Mouse (Mus musculus) left cerebral cortex, postnatal 4 days (tissue): Measurements from ENCODE around the gene Muc13. TPM values are rescaled to one million over a fixed set of nuclear protein-coding genes. Genes with fewer than 3 reads are reported as not detected.

Experiments
- DNase-seq: peaks from one replicate; pipeline ENCODE4 v3.0.0-alpha.2; 2022
- intact Hi-C: fragments of 180-260 bp; cut with DNase I; formaldehyde crosslinking; loops from one replicate; pipeline ENCODE4 v1.15.1; 2025
- total RNA-seq, 2 experiments: library from RNA; stranded (reverse); gene quantifications; 2 replicates each; pipeline ENCODE4 v1.2.3; 2021

Gene Muc13
- total RNA-seq, 2 experiments from 2014 or later = not detected

- intact Hi-C loops = no loop called here
- no peak for DNase-seq
These were observed 64.9 kb downstream of the Muc13 start for GRCm38 (mm10) chr16:33858766-33859165.

GRCm38 (mm10) chr16:33859380-33859779 is 65.5 kb downstream of the Muc13 start:
- intact Hi-C loops = no loop called here
- DNase-seq = no peak

GRCm38 (mm10) chr16:33859988-33860700 is 66.3 kb downstream of the Muc13 start:
- peak; percentile 96 for DNase-seq
- intact Hi-C loops = no loop called here

GRCm38 (mm10) chr16:33862406-33862805 is 68.6 kb downstream of the Muc13 start:
- intact Hi-C loops = no loop called here

GRCm38 (mm10) chr16:33863208-33863751 is 69.4 kb downstream of the Muc13 start:
- DNase-seq = no peak
- intact Hi-C loops = no loop called here

More at GRCm38 (mm10) chr16:33862406-33862805, 68.6 kb downstream of the Muc13 start:
- no peak for DNase-seq

Other genes starting within 250 kb of the Muc13 start
- gene Heg1, start 109.7 kb upstream of the Muc13 start, total RNA-seq = 10 to 100 TPM; 22.5 to 23.0 TPM
- gene Itgb5, start 35.6 kb downstream of the Muc13 start, total RNA-seq = 10 to 100 TPM; 26.0 to 26.4 TPM
- gene Umps, start 173.0 kb downstream of the Muc13 start, total RNA-seq = 10 to 100 TPM; 20.4 to 23.2 TPM